Mouse (Mus musculus): ENCODE data around the gene Arl15.

Arl15 gene

GRCm38 (mm10) chr13:113802571-113802970, 8.3 kb downstream of the Arl15 start:
- no peak for DNase-seq

- DNase-seq, result no peak
Observed at GRCm38 (mm10) chr13:113811141-113811540, 16.8 kb downstream of the Arl15 start.

- DNase-seq, result no peak
Observed at GRCm38 (mm10) chr13:113811910-113812592, 17.7 kb downstream of the Arl15 start.

- DNase-seq, result no peak
Observed at GRCm38 (mm10) chr13:113812593-113812975, 18.3 kb downstream of the Arl15 start.

GRCm38 (mm10) chr13:113814121-113814520, 19.8 kb downstream of the Arl15 start:
- no peak for DNase-seq

- DNase-seq, result no peak
Observed at GRCm38 (mm10) chr13:113815697-113816420, 21.6 kb downstream of the Arl15 start.

DNA sequence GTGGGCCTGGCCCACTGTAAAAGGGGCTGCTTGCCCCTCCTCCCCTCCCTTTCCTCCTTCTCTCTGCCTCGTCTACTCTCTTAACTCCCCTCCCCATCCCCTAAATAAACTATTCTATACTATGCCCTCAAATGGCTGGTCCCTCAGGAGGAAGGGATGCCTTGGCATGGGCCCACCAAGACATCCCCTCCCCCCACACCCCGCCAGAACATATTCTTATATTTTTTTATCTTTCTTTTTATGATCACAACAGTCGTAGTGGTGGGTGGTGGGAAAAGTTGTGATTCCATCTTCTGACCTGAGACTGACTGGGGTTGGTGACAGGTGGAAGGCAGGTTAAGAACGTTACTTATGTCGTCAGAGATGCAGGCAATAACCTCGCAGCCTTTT, 22.1 kb downstream of the Arl15 start:
- DNase-seq, result no peak

DNA sequence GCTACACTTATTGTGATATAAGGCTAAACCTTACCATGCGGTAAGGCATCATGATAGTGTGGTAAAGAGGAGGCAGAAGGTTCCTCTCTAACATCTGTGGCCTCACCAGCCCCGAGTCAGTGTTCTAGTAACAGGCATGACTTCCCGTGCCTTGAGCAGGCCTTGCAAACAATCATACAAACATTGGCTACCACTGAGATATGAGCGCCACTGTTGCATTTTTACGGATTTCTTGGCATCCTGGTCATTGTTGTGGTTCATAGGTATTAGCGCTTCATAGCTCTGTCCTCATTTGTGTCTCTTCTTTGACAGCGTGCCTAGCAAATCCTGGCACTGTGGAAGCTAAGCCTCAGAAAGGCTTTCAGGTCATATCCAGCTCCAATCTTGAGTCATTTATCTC, 24.7 kb downstream of the Arl15 start:
- no peak for DNase-seq

DNA sequence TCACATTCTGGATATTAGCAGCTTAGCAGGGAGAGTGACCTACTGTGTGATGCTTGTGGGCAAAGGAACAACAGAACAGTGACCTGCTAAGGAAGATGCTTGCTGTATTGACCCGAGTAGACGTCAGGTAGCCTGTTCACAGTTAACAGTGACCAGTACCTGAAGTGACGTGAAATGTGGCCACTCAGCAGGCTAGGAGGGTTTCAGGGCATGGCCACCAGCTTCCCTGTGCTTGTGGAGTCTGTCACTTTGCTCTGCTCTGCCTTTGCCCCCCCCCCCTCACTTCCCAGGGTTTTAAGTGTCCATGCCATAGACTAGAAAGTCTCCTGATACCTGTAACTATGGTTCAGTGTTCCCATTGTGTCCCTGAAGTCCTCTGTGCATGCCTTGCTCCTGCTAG, 25.9 kb downstream of the Arl15 start:
- DNase-seq, result no peak

- peak; percentile 61 for DNase-seq
Observed at GRCm38 (mm10) chr13:113821891-113822290, 27.6 kb downstream of the Arl15 start.

DNA sequence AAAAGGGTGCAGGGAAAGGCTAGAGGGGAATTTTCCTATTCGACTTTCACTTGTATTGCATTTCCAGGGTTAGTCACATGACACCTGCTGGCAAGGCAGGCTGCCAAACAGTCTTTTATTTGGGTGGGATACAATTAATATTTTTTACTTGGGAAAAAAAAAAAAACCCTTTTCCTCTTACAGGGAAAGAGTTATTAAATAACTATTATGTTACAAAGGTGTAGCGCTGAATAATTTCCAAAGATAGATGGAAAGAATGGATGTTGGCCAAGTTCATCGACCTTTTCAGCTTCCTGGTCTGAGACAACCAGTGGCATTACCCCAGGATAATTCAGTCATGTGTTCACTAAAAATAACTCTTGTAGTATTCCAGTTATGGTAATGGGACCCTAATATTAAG, 29.7 kb downstream of the Arl15 start:
- no peak for DNase-seq

DNA sequence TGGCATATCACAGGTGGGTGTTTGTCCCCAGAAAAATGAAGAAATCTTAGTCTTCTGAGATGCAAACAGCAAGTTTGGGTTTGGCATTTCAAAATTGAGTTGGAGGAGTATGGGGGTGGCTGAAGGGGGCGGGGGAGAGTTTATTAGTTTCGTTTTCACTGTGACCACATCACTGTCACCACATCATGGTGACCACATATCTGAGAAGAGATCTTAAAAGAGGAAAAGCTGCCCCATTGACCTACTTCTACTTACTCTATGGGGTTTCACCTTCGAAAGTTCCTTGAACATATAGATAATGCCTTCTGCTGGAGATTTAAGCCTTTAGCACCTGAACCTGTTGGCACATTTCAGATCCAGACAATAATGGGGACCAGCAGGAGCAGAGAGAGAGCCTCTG, 34.3 kb downstream of the Arl15 start:
- DNase-seq, result no peak

DNA sequence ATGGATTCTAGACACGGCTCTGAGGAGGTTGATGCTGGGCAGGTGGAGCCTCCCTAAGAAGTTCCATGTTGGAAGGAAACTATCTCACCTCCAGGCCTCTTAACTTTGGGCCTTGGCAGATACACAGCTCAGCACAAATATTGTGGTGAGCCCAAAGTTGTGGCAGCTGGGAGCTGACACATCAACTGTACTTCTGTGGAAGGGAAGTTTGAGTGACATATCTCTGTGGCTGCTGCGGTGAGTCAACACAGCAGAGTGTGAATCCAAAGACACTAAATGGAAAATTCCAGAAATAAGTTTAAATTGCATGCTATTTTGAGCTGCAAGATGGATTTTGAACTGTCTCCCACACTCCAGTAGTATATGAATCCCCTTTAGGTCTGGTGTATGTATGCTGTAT, 34.8 kb downstream of the Arl15 start:
- DNase-seq, result no peak

DNA sequence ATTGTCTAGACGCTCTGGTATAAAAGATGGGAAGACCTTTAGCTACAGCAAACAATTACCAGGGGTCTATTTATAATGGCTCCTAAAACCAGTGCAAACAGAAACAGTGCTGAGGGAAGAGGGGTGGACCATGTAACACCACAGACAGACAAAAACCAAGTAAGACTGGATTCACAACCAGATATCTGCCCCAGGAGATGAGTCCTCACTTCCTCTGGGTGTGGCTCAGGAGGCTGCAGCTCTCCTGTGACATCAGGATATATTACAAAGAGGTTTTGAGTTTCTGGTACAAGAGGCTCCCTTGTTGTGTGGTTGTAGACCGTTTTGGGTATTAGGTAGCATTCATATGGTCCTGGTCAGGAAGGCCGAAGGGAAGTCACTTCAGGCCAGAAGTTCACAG, 36.5 kb downstream of the Arl15 start:
- DNase-seq, result no peak

DNA sequence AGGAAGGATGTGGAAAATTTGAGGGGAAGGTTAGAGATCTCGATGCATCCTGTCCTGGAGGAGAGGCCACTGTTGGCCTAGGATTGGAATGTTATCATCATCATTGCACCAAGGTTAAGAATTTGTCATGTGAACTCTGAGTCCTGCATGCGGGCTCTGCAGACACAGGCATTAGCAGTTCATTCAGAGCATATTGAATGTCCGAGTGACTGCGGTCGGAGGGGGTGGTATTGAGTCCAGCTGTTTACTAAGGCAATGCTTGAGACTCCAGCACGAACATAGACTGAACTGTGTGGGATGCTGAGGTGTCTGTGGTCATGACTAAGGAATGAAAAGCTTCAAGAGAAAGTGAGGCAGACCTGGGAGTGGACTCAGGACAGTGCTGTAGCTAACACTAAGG, 38.6 kb downstream of the Arl15 start:
- no peak for DNase-seq

DNA sequence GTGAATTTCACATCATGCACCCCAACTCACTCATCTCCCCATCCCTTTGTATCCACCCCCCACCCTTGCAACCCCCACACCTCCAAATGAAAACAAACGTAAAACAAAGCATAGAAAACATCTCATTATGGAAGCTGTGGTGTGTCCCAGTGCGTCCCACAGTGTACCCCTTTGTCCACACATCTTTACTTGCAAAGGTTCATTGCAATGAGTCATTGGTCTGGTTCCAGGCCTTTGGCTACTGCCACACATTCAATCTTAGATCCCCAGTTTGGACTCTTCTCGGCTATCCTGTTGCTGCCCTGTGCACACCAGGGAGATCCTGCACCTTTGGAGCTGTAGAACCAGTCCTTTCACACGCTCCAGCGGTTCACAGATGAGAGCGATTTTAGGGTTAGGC, 41.6 kb downstream of the Arl15 start:
- DNase-seq, result no peak

DNA sequence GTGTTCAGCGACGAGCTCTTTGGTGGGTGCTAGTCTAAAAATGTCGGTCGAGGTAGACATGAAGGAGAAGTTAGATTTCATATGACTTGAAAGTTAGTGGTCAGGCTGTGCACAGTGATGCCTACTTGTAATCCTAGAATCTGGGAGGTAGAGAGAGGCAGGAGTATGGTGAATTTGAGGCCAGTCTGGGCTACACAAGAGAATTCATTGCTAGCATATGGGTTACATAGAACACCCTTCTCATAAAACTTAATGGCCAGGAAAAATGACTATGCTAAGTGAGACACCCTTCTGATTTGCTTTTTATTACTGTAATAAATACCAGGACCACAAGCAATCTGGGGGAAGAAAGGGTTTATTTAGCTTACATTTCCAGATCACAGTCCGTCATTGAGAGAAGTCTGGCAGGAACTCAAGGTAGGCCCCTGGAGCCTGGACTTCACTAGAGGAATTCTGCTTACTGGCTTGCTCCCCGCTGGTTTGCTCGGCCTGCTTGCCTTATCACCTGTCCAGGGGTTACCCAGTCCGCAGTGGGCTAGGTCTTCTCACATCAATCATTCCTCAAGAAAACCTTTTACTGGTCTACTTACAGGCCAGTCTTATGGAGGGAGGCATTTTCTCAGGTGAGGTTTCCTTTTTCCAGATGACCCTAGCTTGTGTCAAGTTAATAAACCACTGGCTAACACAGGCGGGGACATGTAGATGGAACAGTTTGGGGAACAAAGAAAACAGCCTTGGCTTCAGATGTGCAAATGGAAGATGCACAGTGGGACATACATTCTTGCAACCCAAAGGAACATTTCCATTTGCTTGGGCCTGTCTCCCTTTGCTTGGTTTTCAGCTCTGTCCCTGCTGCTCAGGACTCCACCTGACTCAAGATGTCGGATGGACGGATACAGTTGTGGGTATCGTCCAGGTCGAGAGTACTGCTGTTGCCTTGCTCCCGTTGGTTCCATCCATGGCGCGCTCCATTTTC, 44.6 kb downstream of the Arl15 start:
- no peak for DNase-seq

GRCm38 (mm10) chr13:113840421-113840820, 46.1 kb downstream of the Arl15 start:
- DNase-seq, result no peak

GRCm38 (mm10) chr13:113842411-113843309, 48.4 kb downstream of the Arl15 start:
- no peak for DNase-seq

- no peak for DNase-seq
Observed at GRCm38 (mm10) chr13:113843310-113843649, 49.0 kb downstream of the Arl15 start.

- DNase-seq, result no peak
Observed at GRCm38 (mm10) chr13:113843901-113844300, 49.6 kb downstream of the Arl15 start.

DNA sequence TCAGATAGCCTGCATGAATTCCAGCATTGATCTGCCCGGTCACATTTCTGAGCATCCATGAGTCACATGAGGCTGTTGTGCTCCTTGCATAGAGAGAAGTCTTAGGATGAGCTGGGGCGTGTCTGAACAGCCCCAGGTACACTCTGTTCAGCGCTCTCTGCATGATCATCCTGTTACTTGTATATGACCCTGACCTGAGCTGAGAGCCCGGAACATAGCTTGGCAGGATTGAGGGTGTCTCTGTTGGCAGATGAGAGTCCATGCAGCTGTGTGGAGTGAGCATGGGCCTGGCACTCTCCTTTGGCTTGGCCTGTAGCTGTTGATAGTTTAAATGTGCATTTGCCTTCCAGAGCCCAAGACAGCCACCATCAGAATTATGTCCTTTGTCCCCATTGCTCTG, 50.4 kb downstream of the Arl15 start:
- DNase-seq, result no peak

DNA sequence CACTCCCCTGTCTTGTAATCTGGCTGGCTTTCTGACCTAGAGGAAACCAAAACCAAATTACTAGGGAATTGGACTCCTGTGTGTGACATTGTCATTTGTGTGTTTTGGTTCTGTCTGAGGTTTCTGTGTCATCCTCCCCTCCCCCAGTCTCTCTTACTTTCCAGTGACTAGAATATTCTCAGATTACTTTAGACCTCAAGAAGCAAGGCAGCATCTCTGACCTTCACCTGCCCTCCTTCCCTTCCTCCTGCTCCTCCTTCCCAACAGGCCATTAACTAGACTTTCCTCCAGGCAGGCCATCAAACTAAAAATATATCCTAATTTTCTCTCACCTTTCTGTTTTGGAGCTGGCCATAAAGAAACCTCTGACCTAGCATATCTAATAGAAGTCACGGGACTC, 50.9 kb downstream of the Arl15 start:
- no peak for DNase-seq

All from right cerebral cortex, postnatal 25 days (tissue).